Mouse (Mus musculus) hindbrain, embryonic 13.5 days (tissue): ENCODE data around the gene Lims1. TPM values are rescaled to one million over a fixed set of nuclear protein-coding genes. Genes with fewer than 3 reads are reported as not detected.

ENCODE experiments used
- ATAC-seq: fragments of 200-750 bp; cut with Nextera tagmentation; 2 replicates; pipeline ENCODE4 v1.8.0; 2017; ENCODE audit warnings: moderate TSS enrichment; ENCODE audit not compliant: low FRiP score
- H3K27ac ChIP-seq: fragments of 300-500 bp; sonication (generic); 2 replicates; pipeline ENCODE4 v1.5.1; 2015; ENCODE audit warnings: inconsistent platforms, mild to moderate bottlenecking, moderate library complexity
- H3K27me3 ChIP-seq: fragments of 300-500 bp; sonication (generic); 2 replicates; pipeline ENCODE4 v1.6.1; 2015; ENCODE audit warnings: mild to moderate bottlenecking, inconsistent platforms
- H3K36me3 ChIP-seq: fragments of 300-500 bp; sonication (generic); 2 replicates; pipeline ENCODE4 v1.6.1; 2015; ENCODE audit warnings: mild to moderate bottlenecking, inconsistent platforms
- H3K4me1 ChIP-seq: fragments of 300-500 bp; sonication (generic); replicated peaks from 2 replicates; pipeline ENCODE4 v1.6.1; 2015; ENCODE audit warnings: inconsistent platforms
- H3K4me2 ChIP-seq: fragments of 300-500 bp; sonication (generic); 2 replicates; pipeline ENCODE4 v1.6.1; 2015; ENCODE audit warnings: inconsistent platforms, mild to moderate bottlenecking, moderate library complexity
- H3K4me3 ChIP-seq: fragments of 300-500 bp; sonication (generic); 2 replicates; pipeline ENCODE4 v1.5.1; 2015; ENCODE audit warnings: mild to moderate bottlenecking, inconsistent platforms
- H3K9ac ChIP-seq: fragments of 300-500 bp; sonication (generic); 2 replicates; pipeline ENCODE4 v1.6.1; 2015; ENCODE audit warnings: mild to moderate bottlenecking, inconsistent platforms
- H3K9me3 ChIP-seq: fragments of 300-500 bp; sonication (generic); 2 replicates; pipeline ENCODE4 v1.6.1; 2016; ENCODE audit warnings: inconsistent platforms
- WGBS: fragments of 180-500 bp; shearing (Covaris S2); methylation state at CpG from one replicate; pipeline ENCODE4 v1.1.7; 2015; 5-methylcytosine and 5-hydroxymethylcytosine counted together
- polyA plus RNA-seq: library from polyadenylated mRNA; unstranded; fragments of >200 nt; fragmentation: Nextera tagmentation; extraction: Ambion mirVana; gene quantifications from 2 replicates; pipeline ENCODE4 v1.2.1, GENCODE M21; 2015

Lims1 gene
- 66.0 and 69.2 TPM in 2 replicates for polyA plus RNA-seq

GRCm38 (mm10) chr10:58323028-58323991 lies at the start of gene Lims1:
Gene Lims1, plus strand, starts transcription at chr10:58323466.
- peak within 1 kb of the TSS; percentile 93 for H3K4me3 ChIP-seq
- peak within 1 kb of the TSS; percentile 85 for H3K27ac ChIP-seq
- H3K27me3 ChIP-seq: no peaks in the 10 kb centered on the region
- peak within 1 kb of the TSS; percentile 61 for H3K4me2 ChIP-seq
- no peaks in the 10 kb centered on the region for H3K36me3 ChIP-seq
- H3K9me3 ChIP-seq: no peaks in the 10 kb centered on the region
- WGBS: under 1% methylated on average over 83 of the region's 86 CpGs
- peak within 1 kb of the TSS; percentile 87 for H3K9ac ChIP-seq
- peaks cover 28% of the 10 kb centered on the region for H3K4me1 ChIP-seq
- peak; percentile 98 for ATAC-seq

- Histone ChIP-seq H3K27ac (no peak overlapping the region), H3K4me2 (no peak overlapping the region), H3K9me3 (no peaks in the 10 kb centered on the region), H3K27me3 (no peaks in the 10 kb centered on the region), H3K4me3 (no peak overlapping the region), H3K4me1 (no peaks in the 10 kb centered on the region), H3K36me3 (peaks cover 74% of the 10 kb centered on the region), H3K9ac (no peak overlapping the region)
- ATAC-seq: no peak
- 96% methylated on average over 7 of the region's 7 CpGs for WGBS
These were observed 41.0 kb upstream of the Lims1 start for GRCm38 (mm10) chr10:58282238-58282637.

- Histone ChIP-seq H3K4me3 (no peak overlapping the region), H3K9ac (no peak overlapping the region), H3K27ac (no peak overlapping the region), H3K4me2 (no peak overlapping the region), H3K9me3 (no peaks in the 10 kb centered on the region), H3K4me1 (no peaks in the 10 kb centered on the region), H3K27me3 (no peaks in the 10 kb centered on the region), H3K36me3 (peaks cover 80% of the 10 kb centered on the region)
- WGBS: 91% methylated on average over 3 of the region's 3 CpGs
- no peak for ATAC-seq
These were observed 32.5 kb upstream of the Lims1 start for GRCm38 (mm10) chr10:58290742-58291141.

- no peak for ATAC-seq
- Histone ChIP-seq H3K27ac (no peak overlapping the region), H3K4me3 (no peak overlapping the region), H3K27me3 (no peaks in the 10 kb centered on the region), H3K36me3 (peaks cover 88% of the 10 kb centered on the region), H3K9me3 (no peaks in the 10 kb centered on the region), H3K9ac (no peak overlapping the region), H3K4me1 (no peaks in the 10 kb centered on the region), H3K4me2 (no peak overlapping the region)
- WGBS: 96% methylated on average over 3 of the region's 3 CpGs
These were observed 29.0 kb upstream of the Lims1 start for GRCm38 (mm10) chr10:58294246-58294645.

- WGBS: 98% methylated on average over 3 of the region's 3 CpGs
- H3K27me3 ChIP-seq: no peaks in the 10 kb centered on the region
- H3K4me3 ChIP-seq: no peak overlapping the region
- peaks cover 93% of the 10 kb centered on the region for H3K36me3 ChIP-seq
- no peak overlapping the region for H3K9ac ChIP-seq
- no peaks in the 10 kb centered on the region for H3K4me1 ChIP-seq
- no peak for ATAC-seq
- H3K4me2 ChIP-seq: no peak overlapping the region
- H3K9me3 ChIP-seq: no peaks in the 10 kb centered on the region
- no peak overlapping the region for H3K27ac ChIP-seq
These were observed 27.7 kb upstream of the Lims1 start for GRCm38 (mm10) chr10:58295605-58296004.

- no peak overlapping the region for H3K9ac ChIP-seq
- no peak overlapping the region for H3K27ac ChIP-seq
- 94% methylated on average over 7 of the region's 7 CpGs for WGBS
- H3K27me3 ChIP-seq: no peaks in the 10 kb centered on the region
- no peak overlapping the region for H3K4me2 ChIP-seq
- no peaks in the 10 kb centered on the region for H3K9me3 ChIP-seq
- H3K4me3 ChIP-seq: no peak overlapping the region
- no peaks in the 10 kb centered on the region for H3K4me1 ChIP-seq
- ATAC-seq: no peak
- peaks cover 73% of the 10 kb centered on the region for H3K36me3 ChIP-seq
These were observed 18.3 kb upstream of the Lims1 start for GRCm38 (mm10) chr10:58304996-58305395.

- H3K36me3 ChIP-seq: peaks cover 69% of the 10 kb centered on the region
- WGBS: 98% methylated on average over 3 of the region's 3 CpGs
These were observed 16.4 kb upstream of the Lims1 start for GRCm38 (mm10) chr10:58306897-58307296.

GRCm38 (mm10) chr10:58310791-58311190 lies 12.5 kb upstream of the Lims1 start:
- Histone ChIP-seq H3K27ac (no peak overlapping the region), H3K9ac (no peak overlapping the region), H3K9me3 (peaks cover 5% of the 10 kb centered on the region; the same call in 1 of the 2 replicates), H3K4me2 (no peak overlapping the region), H3K4me3 (no peak overlapping the region), H3K36me3 (peaks cover 70% of the 10 kb centered on the region), H3K27me3 (no peaks in the 10 kb centered on the region), H3K4me1 (no peaks in the 10 kb centered on the region)
- no peak for ATAC-seq
- WGBS: 93% methylated on average over 1 of the region's 1 CpGs

More at GRCm38 (mm10) chr10:58306897-58307296, 16.4 kb upstream of the Lims1 start:
- no peak for ATAC-seq
- no peak overlapping the region for H3K4me3 ChIP-seq
- no peak overlapping the region for H3K4me2 ChIP-seq
- H3K9ac ChIP-seq: no peak overlapping the region
- no peak overlapping the region for H3K27ac ChIP-seq
- no peaks in the 10 kb centered on the region for H3K4me1 ChIP-seq
- no peaks in the 10 kb centered on the region for H3K27me3 ChIP-seq
- H3K9me3 ChIP-seq: no peaks in the 10 kb centered on the region

- Histone ChIP-seq H3K36me3 (peaks cover 54% of the 10 kb centered on the region), H3K9ac (no peak overlapping the region), H3K4me1 (no peaks in the 10 kb centered on the region), H3K4me3 (no peak overlapping the region), H3K4me2 (no peak overlapping the region), H3K9me3 (peaks cover 5% of the 10 kb centered on the region; the same call in 1 of the 2 replicates), H3K27ac (no peak overlapping the region), H3K27me3 (no peaks in the 10 kb centered on the region)
- ATAC-seq: no peak
- WGBS: 98% methylated on average over 5 of the region's 5 CpGs
These were observed 10.4 kb upstream of the Lims1 start for GRCm38 (mm10) chr10:58312887-58313286.

- WGBS: 93% methylated on average over 3 of the region's 3 CpGs
- no peak for ATAC-seq
- peaks cover 13% of the 10 kb centered on the region for H3K4me1 ChIP-seq
These were observed 2.4 kb upstream of the Lims1 start for GRCm38 (mm10) chr10:58320881-58321280.

GRCm38 (mm10) chr10:58322361-58323027 lies 772 bp upstream of the Lims1 start:
- no peak for ATAC-seq

More at GRCm38 (mm10) chr10:58320881-58321280, 2.4 kb upstream of the Lims1 start:
- no peak overlapping the region for H3K27ac ChIP-seq
- H3K36me3 ChIP-seq: no peaks in the 10 kb centered on the region
- no peak overlapping the region for H3K9ac ChIP-seq
- H3K4me3 ChIP-seq: no peak overlapping the region
- H3K4me2 ChIP-seq: no peak overlapping the region
- no peaks in the 10 kb centered on the region for H3K27me3 ChIP-seq
- H3K9me3 ChIP-seq: no peaks in the 10 kb centered on the region

GRCm38 (mm10) chr10:58326271-58326670 lies 3.0 kb downstream of the Lims1 start:
- no peak overlapping the region for H3K4me3 ChIP-seq
- ATAC-seq: no peak
- 42% methylated on average over 3 of the region's 3 CpGs for WGBS
- H3K27ac ChIP-seq: no peak overlapping the region
- H3K9me3 ChIP-seq: no peaks in the 10 kb centered on the region
- H3K27me3 ChIP-seq: no peaks in the 10 kb centered on the region
- H3K9ac ChIP-seq: no peak overlapping the region
- peak overlapping the region; percentile 15; the same call in 1 of the 2 replicates for H3K4me2 ChIP-seq
- no peaks in the 10 kb centered on the region for H3K36me3 ChIP-seq
- H3K4me1 ChIP-seq: peaks cover 28% of the 10 kb centered on the region

More at GRCm38 (mm10) chr10:58322361-58323027, 772 bp upstream of the Lims1 start:
- peak overlapping the region; percentile 85 for H3K27ac ChIP-seq
- no peaks in the 10 kb centered on the region for H3K9me3 ChIP-seq
- no peaks in the 10 kb centered on the region for H3K36me3 ChIP-seq
- H3K4me2 ChIP-seq: peak overlapping the region; percentile 61
- peak overlapping the region; percentile 93 for H3K4me3 ChIP-seq
- WGBS: 43% methylated on average over 6 of the region's 6 CpGs
- peaks cover 28% of the 10 kb centered on the region for H3K4me1 ChIP-seq
- peak overlapping the region; percentile 87 for H3K9ac ChIP-seq
- H3K27me3 ChIP-seq: no peaks in the 10 kb centered on the region
